Mouse (Mus musculus): ENCODE results near the gene Olfr718-ps1. TPM values are rescaled to one million over a fixed set of nuclear protein-coding genes. Genes with fewer than 3 reads are reported as not detected.
"Not testable (repeated sequence)": the region's sequence is repeated elsewhere in the genome, so short reads cannot be mapped to it uniquely, and the experiment has no call there.

Gene Olfr718-ps1
- under 1 TPM in 1 of 3 experiments, not detected in 2; 0.12 TPM for polyA plus RNA-seq (2017; shearing (Covaris generic))

GRCm38 (mm10) chr5:143147481-143147880 lies at the start of gene Olfr718-ps1:
Gene Olfr718-ps1 (minus strand): TSS chr5:143147581.
- no peak for ATAC-seq

DNA sequence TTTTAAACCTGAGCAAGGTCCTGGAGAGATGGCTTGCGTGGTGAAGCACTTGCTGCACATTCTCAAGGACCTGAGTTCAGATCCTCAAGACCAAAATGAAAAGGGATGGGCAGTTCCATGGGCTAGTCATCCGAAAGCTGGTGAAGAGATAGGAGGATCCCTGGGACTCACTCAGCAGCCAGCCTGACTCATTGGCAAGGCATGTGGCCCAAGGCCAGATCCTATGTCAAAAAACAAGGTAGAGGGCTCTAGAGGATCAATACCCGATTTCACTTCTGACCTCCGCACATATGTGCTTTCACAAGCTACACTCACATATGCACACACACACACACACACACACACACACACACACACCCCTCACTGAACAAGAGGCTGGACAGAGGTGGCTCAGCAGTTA lies 49.1 kb upstream of the Olfr718-ps1 start:
- ATAC-seq: no peak

DNA sequence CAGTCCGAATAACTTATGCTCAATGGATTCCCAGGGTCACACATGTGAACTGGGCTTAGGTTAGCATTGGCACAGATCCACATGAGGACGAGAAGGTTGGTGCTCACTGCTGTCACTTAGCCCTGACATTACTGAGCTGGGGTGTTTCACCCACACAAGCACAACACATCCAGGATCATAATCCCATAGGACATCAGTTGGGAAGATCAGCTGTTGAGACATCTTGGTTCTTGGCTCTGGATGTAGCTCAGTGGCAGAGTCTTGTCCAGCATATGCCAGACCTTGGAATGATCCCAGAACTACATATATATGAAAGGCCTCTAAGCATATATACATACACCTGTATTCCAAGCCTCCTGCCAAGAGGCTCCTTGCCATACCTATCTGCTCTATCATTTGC lies 47.8 kb upstream of the Olfr718-ps1 start:
- no peak for ATAC-seq

DNA sequence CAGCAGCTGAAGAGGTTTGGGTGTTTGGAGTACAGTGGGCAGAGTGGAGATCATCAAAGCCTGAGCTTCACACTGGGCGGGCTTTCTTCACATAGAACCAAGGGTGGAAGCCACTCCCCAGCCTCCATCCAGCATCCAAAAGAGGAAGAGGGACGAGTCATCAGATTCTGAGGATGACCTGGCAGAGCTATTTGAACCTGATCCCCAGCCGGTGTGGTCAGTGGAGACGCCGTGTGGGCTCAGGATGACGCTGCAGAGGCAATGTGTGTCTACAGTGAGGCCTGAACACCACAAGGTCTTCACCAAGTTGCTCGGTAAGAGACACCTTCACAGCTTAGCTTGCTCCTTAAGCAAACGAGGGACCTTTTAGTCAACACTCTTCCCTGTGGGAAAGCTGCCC lies 47.4 kb upstream of the Olfr718-ps1 start:
- not testable (repeated sequence) for ATAC-seq

GRCm38 (mm10) chr5:143192806-143193205 lies 45.4 kb upstream of the Olfr718-ps1 start:
- ATAC-seq: no peak

- ATAC-seq: not testable (repeated sequence)
Observed at GRCm38 (mm10) chr5:143188014-143188413, 40.6 kb upstream of the Olfr718-ps1 start.

- ATAC-seq: peak; percentile 94
Observed at GRCm38 (mm10) chr5:143180255-143181076, 33.1 kb upstream of the Olfr718-ps1 start, which contains the start of the genes Rbak and Spdye4b. Gene Rbak (minus strand): TSS chr5:143180775. Gene Spdye4b (plus strand): TSS chr5:143181017.

GRCm38 (mm10) chr5:143179179-143179578 lies 31.8 kb upstream of the Olfr718-ps1 start:
- no peak for ATAC-seq

- ATAC-seq: no peak
Observed at GRCm38 (mm10) chr5:143177541-143178200, 30.3 kb upstream of the Olfr718-ps1 start.

GRCm38 (mm10) chr5:143175970-143176369 lies 28.6 kb upstream of the Olfr718-ps1 start:
- ATAC-seq: no peak

DNA sequence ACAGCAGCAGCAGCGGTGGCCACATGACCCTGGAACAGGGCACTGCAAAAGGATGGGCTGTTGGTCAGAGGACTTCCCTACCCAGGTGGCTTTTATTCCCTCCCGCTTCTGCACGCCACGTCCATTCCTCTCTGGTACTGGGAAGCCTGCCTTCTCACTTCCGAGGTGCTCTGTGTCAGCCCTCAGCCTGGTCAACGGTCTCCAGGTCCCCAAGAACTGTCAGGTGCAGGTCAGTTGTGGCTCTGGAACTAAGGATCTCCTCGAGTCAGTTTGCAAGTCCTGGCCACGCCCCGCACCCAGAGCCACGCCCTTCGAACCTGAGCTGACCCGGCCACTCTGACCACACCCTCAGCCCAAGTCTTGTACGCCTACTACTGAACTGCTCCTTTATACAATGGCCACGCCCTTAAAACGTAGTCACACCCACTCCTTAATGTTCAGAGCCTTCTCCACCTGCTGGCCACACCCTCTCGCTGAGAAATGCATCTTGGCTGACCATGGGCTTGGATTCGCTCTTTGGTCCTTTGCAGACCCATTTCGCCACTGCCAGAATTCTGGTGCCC lies 18.2 kb upstream of the Olfr718-ps1 start:
- no peak for ATAC-seq

DNA sequence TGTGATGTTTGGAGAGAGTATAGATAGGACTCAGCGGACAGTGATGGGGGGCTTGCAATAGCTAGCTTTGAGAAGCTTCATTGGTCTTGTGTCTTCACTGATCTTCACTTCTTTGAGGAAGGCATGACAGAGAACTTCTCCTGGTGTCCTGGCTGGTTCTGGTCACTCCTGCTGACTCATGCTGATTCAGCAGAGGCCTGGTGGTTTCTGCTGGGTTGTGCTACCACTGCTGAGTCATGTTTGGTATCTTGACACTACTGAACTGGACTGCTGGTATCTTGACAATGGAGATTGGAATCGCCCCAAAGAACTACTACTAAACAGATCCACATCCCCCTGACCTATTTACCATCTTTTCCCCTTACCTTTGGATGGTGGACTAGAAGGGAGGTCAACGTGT lies 8.2 kb upstream of the Olfr718-ps1 start:
- no peak for ATAC-seq

- ATAC-seq: no peak
Observed at GRCm38 (mm10) chr5:143153756-143154155, 6.4 kb upstream of the Olfr718-ps1 start.

GRCm38 (mm10) chr5:143150044-143150443 lies 2.7 kb upstream of the Olfr718-ps1 start:
- no peak for ATAC-seq

DNA sequence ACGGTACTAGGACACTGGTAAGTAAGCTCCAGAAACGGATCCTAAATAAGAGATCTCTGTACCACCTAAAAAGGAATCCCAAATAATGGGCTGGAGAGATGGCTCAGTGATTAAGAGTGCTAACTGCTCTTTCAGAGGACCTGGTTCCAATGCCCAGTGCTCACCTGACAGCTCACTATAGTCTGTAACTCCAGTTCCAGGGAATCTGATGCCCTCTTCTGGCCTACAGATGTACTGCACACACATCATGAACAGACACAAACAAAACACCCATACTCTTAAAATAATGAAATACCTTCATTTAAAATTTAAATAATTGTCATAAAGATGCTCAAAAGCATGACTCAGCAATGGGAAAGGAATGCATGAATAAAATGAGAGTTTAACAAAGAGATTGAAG lies 2.2 kb upstream of the Olfr718-ps1 start:
- ATAC-seq: no peak

- ATAC-seq: no peak
Observed at GRCm38 (mm10) chr5:143148661-143149060, 1.3 kb upstream of the Olfr718-ps1 start.

GRCm38 (mm10) chr5:143137580-143137979 lies 9.8 kb downstream of the Olfr718-ps1 start:
- no peak for ATAC-seq

- no peak for ATAC-seq
Observed at GRCm38 (mm10) chr5:143135042-143135441, 12.3 kb downstream of the Olfr718-ps1 start.

DNA sequence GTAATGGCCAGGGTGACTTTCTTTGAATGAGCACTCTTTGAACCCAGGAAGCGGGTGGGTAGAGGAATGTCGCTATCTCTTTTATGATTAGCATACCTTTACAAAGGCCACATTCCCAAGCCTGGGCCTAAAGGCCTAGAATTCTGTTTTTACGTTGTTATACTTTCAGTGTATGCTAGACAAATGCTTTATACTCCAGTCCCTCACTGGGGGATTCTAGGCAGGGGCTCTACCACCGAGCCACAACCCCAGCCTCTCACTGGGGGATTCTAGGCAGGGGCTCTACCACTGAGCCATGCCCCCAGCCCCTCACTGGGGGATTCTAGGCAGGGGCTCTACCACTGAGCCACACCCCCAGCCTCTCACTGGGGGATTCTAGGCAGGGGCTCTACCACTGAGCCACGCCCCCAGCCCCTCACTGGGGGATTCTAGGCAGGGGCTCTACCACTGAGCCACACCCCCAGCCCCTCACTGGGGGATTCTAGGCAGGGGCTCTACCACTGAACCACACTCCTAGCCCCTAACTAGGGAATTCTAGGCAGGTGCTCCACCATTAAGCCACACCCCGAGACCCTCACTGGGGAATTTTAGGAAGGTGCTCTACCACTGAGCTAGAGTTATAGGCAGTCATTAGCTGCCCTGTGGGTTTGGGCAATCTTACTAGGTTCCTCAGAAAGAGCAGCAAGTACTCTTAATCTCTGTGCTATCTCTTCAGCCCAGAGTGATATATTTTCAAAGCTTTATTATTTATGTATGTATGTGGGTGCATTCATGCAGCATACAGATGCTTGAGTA lies 13.0 kb downstream of the Olfr718-ps1 start:
- ATAC-seq: not testable (repeated sequence)

DNA sequence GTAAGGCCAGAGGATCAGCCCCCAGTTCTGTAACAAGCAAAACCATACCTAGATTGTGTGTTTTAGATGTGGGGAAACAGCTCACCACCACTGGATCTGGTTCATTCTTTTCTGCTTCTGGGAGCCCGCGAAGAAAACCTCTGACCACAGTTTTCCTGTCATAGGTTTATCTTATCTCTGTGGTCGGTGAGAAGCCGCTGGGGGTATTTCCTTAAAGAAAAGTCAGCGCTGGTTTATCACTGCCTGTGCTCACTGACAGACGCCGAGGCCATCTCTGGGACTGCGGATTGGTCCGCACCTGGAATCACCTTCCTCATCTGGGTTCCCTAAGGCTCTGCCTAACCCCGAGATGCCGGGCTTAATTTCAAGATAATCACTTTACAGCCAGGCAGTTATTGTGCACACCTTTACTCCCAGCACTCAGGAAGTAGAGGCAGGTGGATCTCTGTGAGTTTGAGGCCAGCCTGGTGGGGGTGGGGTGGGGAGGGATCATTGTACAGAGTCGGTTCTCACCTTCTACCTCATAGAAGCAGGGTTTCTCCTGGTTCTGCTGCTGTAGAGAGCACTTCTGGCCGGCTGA lies 14.4 kb downstream of the Olfr718-ps1 start:
- ATAC-seq: peak; percentile 85

- no peak for ATAC-seq
Observed at GRCm38 (mm10) chr5:143130342-143130741, 17.0 kb downstream of the Olfr718-ps1 start.

DNA sequence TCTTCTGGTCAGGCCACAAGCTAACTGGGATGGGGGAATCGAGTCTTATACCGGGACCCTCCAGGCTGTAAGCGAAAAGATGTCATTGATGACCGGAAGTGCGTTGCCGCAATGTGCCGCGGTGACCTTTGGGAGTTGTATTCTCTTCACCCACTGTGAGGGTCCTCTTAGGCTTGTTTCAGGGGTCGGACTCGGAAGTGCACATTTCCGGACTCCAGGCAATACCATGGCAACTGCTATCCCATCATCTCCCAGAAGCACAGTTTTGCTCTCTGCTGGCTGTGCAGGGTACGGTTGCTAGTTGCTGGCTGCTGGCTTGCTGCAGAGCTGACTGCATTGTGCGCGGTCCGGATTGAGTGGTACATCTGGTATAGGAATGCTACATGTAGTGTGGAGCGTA lies 18.3 kb downstream of the Olfr718-ps1 start:
- ATAC-seq: no peak

All from inflammation-experienced regulatory T-cells, adult 6 months (primary cell).